Mouse (Mus musculus) liver, embryonic 14.5 days (tissue): ENCODE data around the gene Spata25. TPM values are rescaled to one million over a fixed set of nuclear protein-coding genes. Genes with fewer than 3 reads are reported as not detected.

Experiments
- ATAC-seq: fragments of 200-750 bp; cut with Nextera tagmentation; 2 replicates; pipeline ENCODE4 v1.8.0; 2017; ENCODE audit warnings: moderate number of reproducible peaks, mild to moderate bottlenecking, moderate library complexity; ENCODE audit not compliant: insufficient read depth
- DNase-seq, 3 experiments: peaks; one replicate each; pipeline ENCODE4 v3.0.0-alpha.2; 2012 to 2013; ENCODE audit warnings: low read depth in 3 of 3, low spot score in 3 of 3
- H3K27ac ChIP-seq: fragments of 300-500 bp; sonication (generic); 2 replicates; pipeline ENCODE4 v1.5.1; 2014; ENCODE audit warnings: moderate library complexity, mild to moderate bottlenecking, control low read depth, inconsistent platforms
- H3K27me3 ChIP-seq: fragments of 300-500 bp; sonication (generic); 2 replicates; pipeline ENCODE4 v1.6.1; 2014; ENCODE audit warnings: mild to moderate bottlenecking, low read length, moderate library complexity; ENCODE audit not compliant: control insufficient read depth, insufficient read depth
- H3K36me3 ChIP-seq: fragments of 300-500 bp; sonication (generic); replicated peaks from 2 replicates; pipeline ENCODE4 v1.6.1; 2014; ENCODE audit warnings: low read depth; ENCODE audit not compliant: control insufficient read depth, insufficient read depth
- H3K4me1 ChIP-seq, 2 experiments: fragments of 200-500 bp in 1 of 2; fragments of 300-500 bp in 1 of 2; sonication (generic) in 1 of 2; replicated peaks; 2 replicates each; pipeline ENCODE4 v1.6.1; 2012 to 2014; ENCODE audit warnings: antibody characterized with exemption in 1 of 2, inconsistent platforms in 1 of 2, low read length in 1 of 2; ENCODE audit not compliant: control insufficient read depth in 2 of 2, insufficient read depth in 2 of 2
- H3K4me2 ChIP-seq: fragments of 300-500 bp; sonication (generic); 2 replicates; pipeline ENCODE4 v1.6.1; 2014; ENCODE audit warnings: low read depth, mild to moderate bottlenecking, control low read depth, moderate library complexity
- H3K4me3 ChIP-seq, 2 experiments: fragments of 200-500 bp in 1 of 2; fragments of 300-500 bp in 1 of 2; sonication (generic) in 1 of 2; 2 replicates each; pipeline ENCODE4 v1.5.1; 2012 to 2014; ENCODE audit warnings: low read depth in 2 of 2, low read length in 2 of 2, mild to moderate bottlenecking in 2 of 2, control low read depth in 1 of 2, inconsistent platforms in 1 of 2, moderate library complexity in 1 of 2; ENCODE audit not compliant: insufficient read depth in 1 of 2
- H3K9ac ChIP-seq: fragments of 300-500 bp; sonication (generic); replicated peaks from 2 replicates; pipeline ENCODE4 v1.6.1; 2014; ENCODE audit warnings: mild to moderate bottlenecking, control low read depth, moderate library complexity
- H3K9me3 ChIP-seq: fragments of 300-500 bp; sonication (generic); 2 replicates; pipeline ENCODE4 v1.6.1; 2016; ENCODE audit warnings: low read length, mixed read lengths; ENCODE audit not compliant: control insufficient read depth
- CTCF ChIP-seq: IDR thresholded peaks from 2 replicates; pipeline ENCODE4 v1.5.1; 2016; ENCODE audit warnings: antibody characterized with exemption, low read depth, control low read depth
- EP300 ChIP-seq: IDR thresholded peaks from 2 replicates; pipeline ENCODE4 v1.6.1; 2016; ENCODE audit warnings: antibody characterized with exemption, low read depth
- WGBS: fragments of 180-500 bp; shearing (Covaris S2); extraction: QIAGEN DNeasy Blood & Tissue Kit; methylation state at CpG from one replicate; pipeline ENCODE4 v1.1.7; 2014; ENCODE audit not compliant: insufficient replicate concordance; 5-methylcytosine and 5-hydroxymethylcytosine counted together
- polyA plus RNA-seq, 2 experiments: library from polyadenylated mRNA; depleted of rRNA in 1 of 2; stranded (reverse) in 1 of 2; unstranded in 1 of 2; fragments of >200 nt; fragmentation: Nextera tagmentation in 1 of 2; extraction: Ambion mirVana in 1 of 2; gene quantifications; 2 replicates each; pipeline versions ENCODE4 v1.2.1 to v1.2.3; 2012 to 2014

Gene Spata25
- polyA plus RNA-seq, 2 experiments = not detected

GRCm38 (mm10) chr2:164787779-164788178 is 40.6 kb downstream of the Spata25 start:
- H3K4me1 ChIP-seq = peaks cover 14 to 28% of the 10 kb centered on the region in 2 experiments
- WGBS = 85% methylated on average over 10 of the region's 10 CpGs
- no peak for TF ChIP-seq CTCF
- TF ChIP-seq EP300 = no peak
- peaks cover 7% of the 10 kb centered on the region for H3K27me3 ChIP-seq
- peaks cover 5% of the 10 kb centered on the region for H3K36me3 ChIP-seq
- no peak overlapping the region for H3K9ac ChIP-seq
- no peak overlapping the region for H3K27ac ChIP-seq
- no peak for DNase-seq
- ATAC-seq = no peak
- no peaks in the 10 kb centered on the region for H3K9me3 ChIP-seq
- H3K4me3 ChIP-seq = no peak overlapping the region
- H3K4me2 ChIP-seq = no peak overlapping the region

GRCm38 (mm10) chr2:164787032-164787431 is 41.3 kb downstream of the Spata25 start:
- no peak overlapping the region for H3K27ac ChIP-seq

GRCm38 (mm10) chr2:164786388-164786885 is 41.9 kb downstream of the Spata25 start:
- H3K9me3 ChIP-seq = no peaks in the 10 kb centered on the region
- TF ChIP-seq EP300 (no peak), CTCF (no peak)
- peak overlapping the region; percentile 38 for H3K27ac ChIP-seq
- H3K9ac ChIP-seq = peak overlapping the region; percentile 65; the same call in 1 of the 2 replicates
- DNase-seq = no peak
- H3K4me1 ChIP-seq = peaks cover 14 to 28% of the 10 kb centered on the region in 2 experiments
- H3K4me2 ChIP-seq = peak overlapping the region; percentile 68
- H3K4me3 ChIP-seq = peak overlapping the region; percentile 47 to 56
- H3K36me3 ChIP-seq = no peaks in the 10 kb centered on the region
- peak; percentile 2; the same call in 1 of the 2 replicates for ATAC-seq
- H3K27me3 ChIP-seq = peaks cover 7% of the 10 kb centered on the region
- WGBS = 17% methylated on average over 15 of the region's 15 CpGs

More at GRCm38 (mm10) chr2:164787032-164787431, 41.3 kb downstream of the Spata25 start:
- Histone ChIP-seq H3K9me3 (no peaks in the 10 kb centered on the region), H3K4me3 (no peak overlapping the region), H3K27me3 (peaks cover 7% of the 10 kb centered on the region), H3K4me1 (peaks cover 14 to 28% of the 10 kb centered on the region in 2 experiments), H3K9ac (no peak overlapping the region), H3K36me3 (peaks cover 2% of the 10 kb centered on the region), H3K4me2 (no peak overlapping the region; the same call in 1 of the 2 replicates)
- TF ChIP-seq CTCF = no peak
- TF ChIP-seq EP300 = no peak
- DNase-seq = no peak
- WGBS = 70% methylated on average over 3 of the region's 3 CpGs
- no peak for ATAC-seq

GRCm38 (mm10) chr2:164785481-164786387 is 42.6 kb downstream of the Spata25 start, which contains the start of gene Snx21:
Gene Snx21, plus strand, starts transcription at chr2:164785823.
- Histone ChIP-seq H3K4me2 (peak within 1 kb of the TSS; percentile 68), H3K9me3 (no peaks in the 10 kb centered on the region), H3K4me3 (peak within 1 kb of the TSS; percentile 47 to 56), H3K27me3 (peaks cover 7% of the 10 kb centered on the region), H3K36me3 (no peaks in the 10 kb centered on the region), H3K4me1 (peaks cover 14 to 28% of the 10 kb centered on the region in 2 experiments), H3K27ac (peak within 1 kb of the TSS; percentile 38), H3K9ac (peak within 1 kb of the TSS; percentile 65)
- ATAC-seq (peak; percentile 85), DNase-seq (peak; percentile 62 to 74 (median 65))
- peak; percentile 58 for TF ChIP-seq CTCF
- TF ChIP-seq EP300 = peak; percentile 7; the same call in 1 of the 2 replicates
- WGBS = under 1% methylated on average over 77 of the region's 89 CpGs

- DNase-seq (no peak), ATAC-seq (no peak)
- no peaks in the 10 kb centered on the region for H3K36me3 ChIP-seq
- peak overlapping the region; percentile 47 to 56 for H3K4me3 ChIP-seq
- H3K9me3 ChIP-seq = no peaks in the 10 kb centered on the region
- TF ChIP-seq EP300 (no peak), CTCF (no peak)
- peak overlapping the region; percentile 68 for H3K4me2 ChIP-seq
- peaks cover 7% of the 10 kb centered on the region for H3K27me3 ChIP-seq
- WGBS = 5% methylated on average over 7 of the region's 7 CpGs
- H3K27ac ChIP-seq = no peak overlapping the region
- peaks cover 14 to 25% of the 10 kb centered on the region in 2 experiments for H3K4me1 ChIP-seq
- peak overlapping the region; percentile 65 for H3K9ac ChIP-seq
Measured at GRCm38 (mm10) chr2:164784869-164785420, 43.4 kb downstream of the Spata25 start.
